Mouse (Mus musculus) gastrocnemius, postnatal 14 days (tissue): ENCODE measurements around the gene S100a8. TPM values are rescaled to one million over a fixed set of nuclear protein-coding genes. Genes with fewer than 3 reads are reported as not detected.
A peak's percentile ranks its signal among the peaks of the same experiment; 100 is the strongest.

Experiments
- DNase-seq: peaks from one replicate; pipeline ENCODE4 v3.0.0; 2021; ENCODE audit warnings: mixed read lengths
- intact Hi-C: fragments of 180-260 bp; cut with DNase I; formaldehyde crosslinking; loops from one replicate; pipeline ENCODE4 v1.15.1; 2025; ENCODE audit warnings: low total_unique reads
- long read RNA-seq, 2 experiments: library from polyadenylated mRNA; stranded (forward); transcript quantifications; one replicate each; pipeline ENCODE4 v2.0.0; 2021
- total RNA-seq, 2 experiments: library from RNA; stranded (reverse); gene quantifications; 2 replicates each; pipeline ENCODE4 v1.2.3; 2021

The S100a8 gene
- under 1 TPM in 1 of 2 experiments, not detected in 1; 0.71 TPM for total RNA-seq
- long read RNA-seq, experiment 1: 0 reads
- long read RNA-seq, experiment 2: 0 reads

DNA sequence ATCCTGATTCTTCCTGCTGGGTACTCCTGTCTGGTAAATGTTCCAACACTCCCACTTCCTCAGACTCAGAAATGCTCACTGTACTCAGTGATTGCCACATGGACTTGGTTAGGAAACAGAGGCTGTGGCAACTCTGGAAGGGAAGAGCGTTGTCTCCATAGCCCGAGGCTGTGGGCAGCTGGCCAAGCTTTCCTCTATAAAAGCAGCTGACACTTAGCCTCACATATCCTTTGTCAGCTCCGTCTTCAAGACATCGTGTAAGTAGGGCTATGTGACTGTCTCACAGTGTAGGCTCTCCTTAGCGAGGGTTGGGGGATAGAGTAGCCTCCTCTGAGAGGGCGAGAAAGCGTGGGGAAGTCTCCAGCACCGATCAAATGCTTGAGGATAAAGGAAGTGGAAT is at the start of gene S100a8:
TSS of gene S100a8 (plus strand) at position 133 of the 400 bp plus-strand sequence.
- peak; percentile 7 for DNase-seq
- intact Hi-C loops: loop anchor here (5.0 kb wide), 1 partner anchor 38 kb away; no protein-coding TSS in a partner anchor

DNA sequence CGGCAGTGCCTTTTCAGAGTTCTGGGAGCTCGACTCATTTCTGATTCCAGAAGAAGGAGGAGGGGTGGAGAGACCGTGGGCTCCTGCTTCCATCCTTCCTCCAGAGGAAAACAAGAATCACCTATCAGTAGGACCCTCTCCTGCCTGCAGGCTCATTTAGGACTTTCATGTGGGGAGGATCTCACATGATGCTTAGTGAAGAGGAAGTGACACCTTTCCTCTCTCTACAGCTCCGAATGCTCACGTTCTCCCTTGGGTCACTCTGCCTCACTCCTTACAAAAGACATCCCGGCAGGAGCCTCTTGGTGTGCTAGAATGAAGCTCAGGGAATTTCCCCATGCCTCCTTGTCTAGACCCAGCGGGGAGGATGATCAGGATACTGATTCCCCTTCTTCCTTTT is 47.2 kb upstream of the S100a8 start:
- intact Hi-C loops: no loop called here
- DNase-seq: no peak

DNA sequence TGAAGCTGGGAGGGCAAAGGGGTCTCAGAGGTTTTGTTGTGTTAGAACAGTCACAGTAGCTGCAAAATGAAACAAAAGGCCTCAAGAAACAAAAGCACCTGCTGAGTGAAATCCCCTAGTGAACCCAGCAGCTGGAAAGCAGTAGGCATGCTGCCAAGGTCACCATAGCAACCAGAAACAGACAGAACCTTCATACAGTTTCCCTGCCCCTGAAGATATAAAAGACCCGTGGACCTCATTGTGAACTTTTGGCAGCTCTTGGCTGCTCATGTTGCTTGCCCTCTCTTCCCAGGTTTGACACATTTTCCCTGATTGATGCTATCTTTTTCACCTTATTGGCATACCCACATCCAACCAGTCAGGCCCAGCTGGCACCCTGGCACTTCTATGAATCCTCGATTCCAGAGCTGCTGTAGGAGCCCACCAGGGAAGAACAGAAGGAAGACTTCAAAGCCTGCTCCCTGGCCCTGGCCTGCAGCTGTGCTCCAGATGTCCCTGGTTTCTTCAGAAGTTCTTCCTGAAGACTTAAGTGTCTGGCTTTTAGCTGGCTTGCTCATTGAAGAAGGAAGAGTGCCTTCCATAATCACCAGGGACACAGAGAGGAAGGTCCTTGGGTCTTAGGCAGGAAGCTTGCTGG is 45.2 kb upstream of the S100a8 start:
- intact Hi-C loops: no loop called here
- peak; percentile 63 for DNase-seq

- intact Hi-C loops: no loop called here
- no peak for DNase-seq
Measured at GRCm38 (mm10) chr3:90625496-90625895, 43.3 kb upstream of the S100a8 start.

GRCm38 (mm10) chr3:90626266-90627021 is 42.3 kb upstream of the S100a8 start:
- DNase-seq: no peak
- intact Hi-C loops: no loop called here

DNA sequence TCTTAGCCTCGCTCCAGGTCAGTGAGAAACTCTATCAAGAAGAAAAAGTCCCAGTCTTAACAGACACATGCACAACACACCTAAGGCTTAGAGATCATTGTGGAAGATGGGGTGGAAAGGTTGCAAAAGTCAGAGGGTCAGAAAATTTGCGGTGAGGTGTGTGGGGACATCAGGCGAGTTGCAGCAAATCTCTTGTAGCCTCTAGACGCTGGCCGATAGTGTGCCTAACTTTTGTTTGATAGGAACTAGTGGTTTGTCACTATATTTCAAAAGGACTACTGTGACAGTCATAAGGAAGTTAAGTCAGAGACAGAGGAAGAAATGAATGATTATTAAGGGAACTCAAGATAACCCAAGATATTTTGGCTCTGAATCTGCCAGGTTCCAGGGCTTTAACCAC is 41.4 kb upstream of the S100a8 start:
- intact Hi-C loops: no loop called here
- no peak for DNase-seq

DNA sequence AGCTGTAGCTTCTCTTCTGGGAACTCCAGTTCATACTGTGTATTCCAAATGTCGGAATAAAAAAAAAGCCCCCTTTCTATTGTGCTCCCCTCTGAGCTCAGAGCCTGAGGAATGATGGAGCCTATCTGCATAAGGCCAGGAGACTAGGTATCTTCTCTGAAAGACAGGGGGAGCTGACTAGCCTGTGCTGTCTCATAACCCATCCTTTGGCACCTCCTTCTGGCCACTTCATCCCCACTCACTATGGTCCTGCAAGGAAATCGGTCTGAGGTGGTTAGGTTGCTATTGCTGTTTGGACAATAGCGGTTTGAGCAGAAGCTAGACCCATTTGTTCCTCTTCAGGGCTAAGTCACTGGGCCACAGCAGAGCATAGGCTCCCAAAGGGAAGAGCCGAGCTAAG is 41.0 kb upstream of the S100a8 start:
- intact Hi-C loops: no loop called here
- no peak for DNase-seq

DNA sequence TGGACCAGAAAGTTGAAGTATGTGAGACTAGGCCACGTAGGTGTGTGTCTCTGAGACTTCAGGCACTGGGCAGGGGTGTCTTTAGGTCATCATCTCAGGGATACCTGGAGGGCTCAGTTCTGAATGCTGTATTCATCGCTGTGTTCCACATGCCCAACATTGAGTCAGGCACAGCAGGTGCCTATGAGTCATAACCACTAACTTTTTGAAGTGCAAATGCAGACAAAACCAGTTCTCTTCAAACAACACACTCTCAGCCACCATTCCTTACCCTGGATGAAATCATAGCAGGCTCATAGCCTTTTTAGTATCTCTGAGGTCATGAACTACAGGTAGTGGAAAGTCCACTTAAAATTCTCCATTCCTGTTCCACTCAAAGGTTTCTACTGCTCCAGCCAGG is 39.5 kb upstream of the S100a8 start:
- intact Hi-C loops: no loop called here
- DNase-seq: no peak

GRCm38 (mm10) chr3:90631984-90632383 is 36.8 kb upstream of the S100a8 start:
- intact Hi-C loops: no loop called here
- no peak for DNase-seq

DNA sequence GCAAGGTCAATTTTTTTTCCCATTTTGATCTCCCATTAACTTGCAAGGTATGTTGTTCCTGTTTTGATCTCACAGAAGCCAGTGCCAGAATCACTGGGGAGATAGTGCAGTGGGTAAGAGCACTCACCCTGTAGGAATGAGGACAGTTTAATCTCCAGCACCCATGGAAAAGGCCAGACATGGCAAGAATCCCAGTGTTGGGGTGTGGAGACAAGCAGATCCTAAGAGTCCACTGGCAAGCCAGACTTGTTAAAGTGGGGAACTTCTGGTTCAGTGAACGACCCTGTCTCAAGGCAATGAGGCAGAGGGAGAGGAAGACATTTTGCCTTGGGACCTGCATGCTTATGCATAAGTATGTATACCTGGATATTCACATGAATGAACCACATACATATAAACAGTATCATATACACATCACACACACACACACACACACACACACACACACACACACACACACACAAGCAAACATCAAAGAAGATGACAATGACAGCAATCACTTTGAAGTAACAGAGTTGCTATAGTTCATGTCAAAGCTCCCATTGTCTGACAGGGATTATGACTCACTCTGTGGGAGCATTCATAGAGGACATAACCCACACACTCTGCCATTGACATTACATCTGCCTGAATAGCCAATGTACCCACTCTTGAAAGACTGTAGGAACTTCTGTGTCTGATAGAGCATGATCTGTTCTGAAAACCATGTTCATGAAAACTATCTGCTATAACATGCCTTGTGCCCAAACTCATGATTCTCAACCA is 30.1 kb upstream of the S100a8 start:
- DNase-seq: no peak
- intact Hi-C loops: no loop called here

- intact Hi-C loops: no loop called here
- no peak for DNase-seq
Measured at GRCm38 (mm10) chr3:90639511-90640154, 29.1 kb upstream of the S100a8 start.

DNA sequence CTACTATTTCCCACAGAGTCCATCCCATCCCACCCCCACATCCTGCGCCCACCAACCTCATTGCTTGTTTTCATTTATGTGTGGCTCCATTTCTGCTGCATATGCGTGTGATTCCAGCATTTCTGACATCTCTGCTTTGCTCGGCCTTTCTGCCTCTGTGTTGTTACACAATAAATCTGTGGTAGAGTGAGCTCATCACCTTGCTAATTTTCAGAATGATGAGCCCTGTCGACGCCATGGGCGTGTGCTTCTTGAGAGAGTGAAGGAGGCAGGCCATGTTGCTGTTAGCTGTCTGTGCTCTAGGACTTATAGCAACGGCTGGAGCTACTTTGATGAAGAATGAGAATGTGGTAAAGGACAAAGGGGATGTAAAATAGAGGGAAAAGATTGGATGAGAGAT is 27.8 kb upstream of the S100a8 start:
- intact Hi-C loops: no loop called here
- no peak for DNase-seq

DNA sequence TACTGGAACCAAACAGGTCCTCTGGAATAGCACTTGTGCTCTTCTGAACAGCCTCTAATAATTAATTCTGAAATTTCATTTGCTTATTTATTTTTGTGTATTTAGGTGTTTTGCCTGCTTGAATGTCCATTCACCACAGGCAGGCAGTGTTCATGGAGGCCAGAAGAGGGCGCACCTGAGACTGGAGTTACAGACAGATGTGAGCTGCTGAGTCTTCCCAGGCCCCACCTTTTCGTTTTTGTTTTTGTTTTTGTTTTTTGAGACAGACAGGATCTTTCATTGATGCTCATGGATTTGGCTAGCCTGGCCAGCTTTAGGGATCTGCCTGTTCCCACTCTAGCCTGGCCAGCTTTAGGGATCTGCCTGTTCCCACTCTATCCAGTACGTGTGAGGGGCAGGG is 24.6 kb upstream of the S100a8 start:
- peak; percentile 28 for DNase-seq
- intact Hi-C loops: no loop called here

- DNase-seq: no peak
- intact Hi-C loops: no loop called here
Measured at GRCm38 (mm10) chr3:90647291-90647690, 21.5 kb upstream of the S100a8 start.

- no peak for DNase-seq
- intact Hi-C loops: no loop called here
Measured at GRCm38 (mm10) chr3:90648981-90649380, 19.8 kb upstream of the S100a8 start.

- intact Hi-C loops: no loop called here
- no peak for DNase-seq
Measured at GRCm38 (mm10) chr3:90649832-90650231, 18.9 kb upstream of the S100a8 start.

GRCm38 (mm10) chr3:90652878-90653508 is 15.8 kb upstream of the S100a8 start:
- intact Hi-C loops: no loop called here
- DNase-seq: peak; percentile 68

DNA sequence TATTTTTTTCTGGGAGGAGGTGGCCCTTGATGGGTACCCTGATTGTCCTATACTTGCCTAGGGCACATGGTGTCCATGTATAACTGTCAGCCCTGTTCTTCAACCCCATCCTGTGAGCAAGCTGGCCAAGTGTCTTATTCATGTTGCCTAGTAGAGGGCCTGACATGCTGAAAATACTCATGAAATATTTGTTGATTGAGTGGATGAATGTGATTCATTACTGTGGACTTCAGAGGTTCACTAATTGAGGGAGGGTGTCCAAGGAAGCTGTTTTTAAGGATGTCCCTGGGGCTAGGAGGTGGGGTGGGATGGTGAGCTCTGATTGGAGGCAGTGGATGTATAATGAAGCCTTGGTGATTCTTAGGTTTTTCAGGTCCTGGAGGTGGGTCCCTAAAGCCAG is 15.1 kb upstream of the S100a8 start, which contains the start of gene S100a7a:
TSS of gene S100a7a (plus strand) at position 301 of the 400 bp plus-strand sequence.
- no peak for DNase-seq
- intact Hi-C loops: no loop called here

- no peak for DNase-seq
- intact Hi-C loops: no loop called here
Measured at GRCm38 (mm10) chr3:90657405-90657804, 11.4 kb upstream of the S100a8 start.
